Mouse (Mus musculus) testis, adult 2 months (tissue): ENCODE measurements around the gene Serpina3a.

Experiments used
- CTCF ChIP-seq: fragments of 200-500 bp; IDR thresholded peaks from 2 replicates; pipeline ENCODE4 v1.5.1; 2012; ENCODE audit warnings: low read depth, mild to moderate bottlenecking, inconsistent platforms, low read length, moderate library complexity; ENCODE audit not compliant: control insufficient read depth, insufficient read depth, insufficient replicate concordance
- POLR2A ChIP-seq: fragments of 200-500 bp; IDR thresholded peaks from 2 replicates; pipeline ENCODE4 v1.6.1; 2012; ENCODE audit warnings: low read depth, mild to moderate bottlenecking, inconsistent platforms, low read length, moderate library complexity; ENCODE audit not compliant: control insufficient read depth

DNA sequence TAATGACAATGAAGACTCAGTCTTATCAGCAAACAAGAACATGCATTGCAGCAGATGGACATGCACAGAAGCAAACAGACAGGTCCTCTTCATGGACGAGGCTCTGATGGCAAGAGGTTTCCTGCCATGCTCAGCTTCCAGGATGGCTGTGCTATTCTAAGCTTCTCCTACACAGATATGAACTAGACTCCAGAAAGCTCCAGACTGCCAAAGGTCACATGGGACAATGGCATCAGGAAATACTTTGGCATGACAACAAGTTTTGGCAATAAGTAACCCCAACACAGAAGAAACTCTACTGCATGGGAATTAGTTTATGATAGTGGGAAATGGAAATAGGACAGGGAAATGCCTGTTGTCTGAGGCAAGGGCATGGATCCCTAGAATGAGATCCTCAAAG is 30.8 kb downstream of the Serpina3a start:
- no peak for TF ChIP-seq POLR2A
- TF ChIP-seq CTCF: no peak
